Mouse (Mus musculus): ENCODE measurements around the gene Olfr834. TPM values are rescaled to one million over a fixed set of nuclear protein-coding genes. Genes with fewer than 3 reads are reported as not detected.

Gene Olfr834
- total RNA-seq (2021): not detected

- DNase-seq: no peak
- intact Hi-C loops (cut with DNase I): no loop called here
Measured at GRCm38 (mm10) chr9:18987690-18988089, at the start of gene Olfr834. Gene Olfr834 (plus strand): TSS chr9:18987990.

DNA sequence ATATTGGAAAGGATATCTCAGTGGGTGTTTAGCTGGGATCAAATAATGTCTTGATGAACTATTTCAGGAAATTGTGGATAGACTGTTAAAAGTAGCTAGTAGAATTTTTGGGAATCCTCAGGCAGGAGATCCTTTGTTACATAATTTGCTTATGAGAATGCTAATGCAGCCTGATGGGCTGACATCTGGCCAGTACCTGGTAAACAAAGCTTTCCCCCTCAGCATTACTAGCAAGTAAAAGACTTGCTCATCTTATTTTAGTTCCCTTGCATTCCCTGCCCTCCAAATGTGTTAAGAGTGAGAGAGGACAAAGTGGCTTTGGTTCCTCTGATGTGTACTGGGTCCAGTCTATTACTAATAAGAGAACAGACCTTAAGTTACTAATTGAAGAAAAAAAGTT, 25.8 kb upstream of the Olfr834 start:
- no peak for DNase-seq
- intact Hi-C loops (cut with DNase I): loop anchor here (2.0 kb wide), 1 partner anchor 43 kb away; no protein-coding TSS in a partner anchor

DNA sequence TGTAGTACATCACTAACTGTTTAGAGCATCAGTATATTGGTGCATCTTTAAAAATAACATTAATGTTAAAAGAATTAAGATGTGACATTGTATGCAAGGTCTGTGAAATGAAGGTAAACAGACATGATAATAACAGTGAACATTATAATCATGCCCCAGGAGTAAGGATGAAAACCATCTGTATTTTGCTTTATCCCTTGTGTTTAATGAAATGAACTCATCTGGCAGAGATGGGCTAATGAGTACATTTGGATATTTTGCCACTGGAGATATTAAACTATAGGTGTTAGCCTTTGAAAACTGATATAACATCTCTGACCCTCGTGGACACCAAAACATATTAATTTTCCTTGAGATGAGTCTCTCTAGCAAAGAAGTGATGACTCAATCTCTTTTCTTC, 44.6 kb downstream of the Olfr834 start, which contains the start of gene Olfr835:
Gene Olfr835, plus strand, starts transcription at position 301 of the 400 bp plus-strand sequence.
- DNase-seq: no peak
- intact Hi-C loops (cut with DNase I): no loop called here

Other genes starting within 250 kb of the Olfr834 start
- not detected for gene Olfr24, start 224.0 kb upstream of the Olfr834 start, total RNA-seq (2021)
- gene Olfr828, start 168.5 kb upstream of the Olfr834 start, total RNA-seq (2021): not detected
- gene Olfr829, start 133.1 kb upstream of the Olfr834 start, total RNA-seq (2021): not detected
- gene Olfr830, start 113.3 kb upstream of the Olfr834 start, total RNA-seq (2021): not detected
- gene Olfr832, start 50.9 kb upstream of the Olfr834 start, total RNA-seq (2021): not detected
- gene Olfr835, start 44.7 kb downstream of the Olfr834 start, total RNA-seq (2021): not detected
- gene Olfr836, start 132.4 kb downstream of the Olfr834 start, total RNA-seq (2021): not detected
- gene Olfr837, start 148.3 kb downstream of the Olfr834 start, total RNA-seq (2021): not detected
- under 1 TPM; 0.08 to 0.16 TPM for gene Olfr839-ps1, start 189.3 kb downstream of the Olfr834 start, total RNA-seq (2021)

Measured in left cerebral cortex, postnatal 4 days (tissue).